Mouse (Mus musculus) hindbrain, embryonic 10.5 days (tissue): ENCODE results near the gene Zfp526. TPM values are rescaled to one million over a fixed set of nuclear protein-coding genes. Genes with fewer than 3 reads are reported as not detected.

Experiments used
- DNase-seq: peaks from one replicate; pipeline ENCODE4 v3.0.0-alpha.2; 2017; ENCODE audit warnings: low spot score
- H3K27ac ChIP-seq: fragments of 300-500 bp; sonication (generic); 2 replicates; pipeline ENCODE4 v1.5.1; 2016; ENCODE audit warnings: mild to moderate bottlenecking, moderate library complexity
- H3K27me3 ChIP-seq: fragments of 300-500 bp; sonication (generic); 2 replicates; pipeline ENCODE4 v1.6.1; 2016; ENCODE audit warnings: mild to moderate bottlenecking; ENCODE audit not compliant: poor library complexity, insufficient read depth, severe bottlenecking
- H3K36me3 ChIP-seq: fragments of 300-500 bp; sonication (generic); 2 replicates; pipeline ENCODE4 v1.6.1; 2016; ENCODE audit warnings: mild to moderate bottlenecking, moderate library complexity
- H3K4me1 ChIP-seq: fragments of 300-500 bp; sonication (generic); replicated peaks from 2 replicates; pipeline ENCODE4 v1.6.1; 2016; ENCODE audit warnings: mild to moderate bottlenecking
- H3K4me3 ChIP-seq: fragments of 300-500 bp; sonication (generic); 2 replicates; pipeline ENCODE4 v1.5.1; 2016; ENCODE audit warnings: mild to moderate bottlenecking, moderate library complexity
- H3K9me3 ChIP-seq: fragments of 300-500 bp; sonication (generic); 2 replicates; pipeline ENCODE4 v1.6.1; 2016; ENCODE audit warnings: mild to moderate bottlenecking, moderate library complexity
- WGBS: fragments of 180-500 bp; shearing (Covaris S2); methylation state at CpG from one replicate; pipeline ENCODE4 v1.1.7; 2016; 5-methylcytosine and 5-hydroxymethylcytosine counted together
- polyA plus RNA-seq: library from polyadenylated mRNA; unstranded; fragments of >200 nt; fragmentation: Nextera tagmentation; extraction: Ambion mirVana; gene quantifications from 2 replicates; pipeline ENCODE4 v1.2.1, GENCODE M21; 2016

Gene Zfp526
- polyA plus RNA-seq: 2.5 and 3.0 TPM in 2 replicates

DNA sequence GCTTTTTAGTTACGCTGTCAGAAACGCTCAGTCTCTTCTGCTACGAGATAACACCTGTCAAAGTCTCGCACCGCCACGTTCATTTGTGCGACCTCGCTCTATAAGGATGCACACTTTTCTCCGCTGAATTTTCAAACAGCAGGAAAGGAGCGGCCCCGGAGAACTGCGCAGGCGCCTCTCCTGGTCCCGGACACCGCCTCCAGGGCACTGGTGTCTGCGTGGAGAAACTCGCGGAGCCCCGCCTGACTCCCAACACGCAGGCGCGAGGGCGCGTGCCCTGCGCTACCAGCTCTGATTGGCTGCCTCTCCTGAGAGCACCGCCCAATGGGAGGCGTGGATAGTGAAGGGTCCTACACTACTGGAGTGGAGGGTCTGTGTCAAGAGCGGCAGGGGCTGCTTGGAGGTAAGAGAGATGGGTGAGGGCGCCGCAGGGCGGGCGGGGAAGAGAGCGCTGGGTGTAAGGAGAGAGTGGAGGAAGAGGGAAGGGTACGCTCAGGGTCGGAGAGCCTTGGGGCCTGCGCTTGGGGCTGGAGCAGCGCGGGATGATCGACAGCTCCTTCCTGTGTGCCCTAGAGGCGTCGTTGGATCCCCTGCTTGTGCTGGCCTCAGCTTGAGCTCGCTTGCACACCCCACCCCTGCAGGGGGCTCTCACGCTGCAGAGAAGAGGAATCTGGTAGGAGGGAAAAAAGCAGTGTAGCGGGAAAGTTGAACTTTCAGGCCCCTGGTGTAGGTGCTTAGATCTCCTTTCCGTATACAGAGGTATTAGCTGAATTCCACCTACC, at the start of gene Zfp526:
Gene Zfp526, plus strand, starts transcription at position 324 of the 782 bp plus-strand sequence.
- peaks cover 36% of the 10 kb centered on the region for H3K36me3 ChIP-seq
- H3K9me3 ChIP-seq: no peaks in the 10 kb centered on the region
- H3K27me3 ChIP-seq: peaks cover 5% of the 10 kb centered on the region; the same call in 1 of the 2 replicates
- H3K4me1 ChIP-seq: peaks cover 50% of the 10 kb centered on the region
- H3K4me3 ChIP-seq: peak within 1 kb of the TSS; percentile 80
- DNase-seq: peak; percentile 99
- under 1% methylated on average over 45 of the region's 45 CpGs for WGBS
- H3K27ac ChIP-seq: peak within 1 kb of the TSS; percentile 97

DNA sequence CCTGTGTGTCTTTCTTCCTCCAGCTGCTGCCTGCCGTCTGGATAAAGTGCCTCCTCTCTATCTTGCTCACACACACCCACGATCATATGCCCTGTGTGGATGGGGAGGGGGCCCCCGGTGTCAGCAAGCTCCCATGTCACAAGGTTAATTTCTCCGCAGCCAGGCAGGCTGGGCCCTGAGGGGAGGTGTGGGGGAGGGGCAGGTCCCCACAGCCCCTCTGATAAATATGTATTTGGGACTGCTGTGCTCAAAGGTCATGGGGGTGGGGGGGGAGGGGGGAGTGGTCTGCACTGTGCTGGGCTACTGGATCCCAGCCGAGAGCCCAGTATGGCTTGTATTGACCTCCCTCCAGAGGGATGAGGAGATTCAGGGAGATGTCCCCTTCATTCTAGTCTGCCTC, 48.6 kb upstream of the Zfp526 start:
- H3K36me3 ChIP-seq: no peaks in the 10 kb centered on the region
- WGBS: 27% methylated on average over 5 of the region's 5 CpGs
- no peaks in the 10 kb centered on the region for H3K9me3 ChIP-seq
- DNase-seq: peak; percentile 61
- H3K4me3 ChIP-seq: 0 out of 2 replicates have a peak overlapping the region, but pooled peaks have one; percentile 3
- peaks cover 47% of the 10 kb centered on the region for H3K27me3 ChIP-seq
- peaks cover 69% of the 10 kb centered on the region for H3K4me1 ChIP-seq
- peak overlapping the region; percentile 75 for H3K27ac ChIP-seq

DNA sequence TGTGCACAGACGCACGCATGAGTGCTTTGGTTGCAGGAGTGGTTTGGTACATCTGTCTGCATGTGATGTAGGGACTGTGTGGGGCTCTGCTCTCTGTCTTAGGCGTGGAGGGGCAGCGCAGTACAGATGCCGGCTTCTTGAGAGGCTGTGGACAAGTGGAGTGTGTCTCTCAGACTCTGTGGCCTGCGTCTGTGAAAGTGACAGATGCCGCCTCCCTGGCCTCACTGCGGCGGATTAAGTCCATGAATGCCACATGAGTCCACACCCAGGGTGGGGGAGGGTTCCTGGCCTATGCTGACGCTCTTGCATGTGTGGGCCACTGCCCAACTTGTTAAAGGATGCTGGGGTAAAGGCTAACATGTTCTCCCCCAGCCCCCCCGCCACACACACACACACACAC, 46.9 kb upstream of the Zfp526 start:
- DNase-seq: no peak

DNA sequence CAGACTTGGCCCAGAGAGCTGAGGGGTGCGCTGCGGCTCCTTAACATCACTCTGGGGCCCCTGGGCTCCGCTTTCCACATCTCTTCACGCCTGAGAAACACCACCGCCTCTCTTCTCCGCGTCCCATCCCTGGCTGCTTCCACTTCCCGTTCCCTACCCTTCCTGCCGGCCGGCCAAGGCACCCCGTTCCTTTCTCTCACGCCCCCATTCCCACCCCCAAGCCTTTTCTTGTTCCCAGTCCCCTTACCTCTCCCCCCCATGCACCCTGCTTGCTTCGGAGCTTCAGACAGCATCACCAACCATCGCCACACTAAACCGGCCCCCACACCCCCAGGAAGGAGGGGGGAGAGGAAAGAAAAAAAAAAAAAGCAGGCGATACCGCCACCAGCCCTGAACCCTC, 42.9 kb upstream of the Zfp526 start:
- H3K9me3 ChIP-seq: no peaks in the 10 kb centered on the region
- WGBS: 2% methylated on average over 17 of the region's 17 CpGs
- peak overlapping the region; percentile 71 for H3K4me3 ChIP-seq
- H3K27ac ChIP-seq: peak overlapping the region; percentile 92
- H3K4me1 ChIP-seq: peaks cover 83% of the 10 kb centered on the region
- peaks cover 85% of the 10 kb centered on the region for H3K27me3 ChIP-seq
- no peaks in the 10 kb centered on the region for H3K36me3 ChIP-seq
- no peak for DNase-seq

More for the DNA sequence above, 46.9 kb upstream of the Zfp526 start:
- H3K36me3 ChIP-seq: no peaks in the 10 kb centered on the region
- no peak overlapping the region for H3K4me3 ChIP-seq
- WGBS: 62% methylated on average over 11 of the region's 11 CpGs
- no peaks in the 10 kb centered on the region for H3K9me3 ChIP-seq
- peak overlapping the region; percentile 75 for H3K27ac ChIP-seq
- peaks cover 83% of the 10 kb centered on the region for H3K4me1 ChIP-seq
- H3K27me3 ChIP-seq: peaks cover 59% of the 10 kb centered on the region

DNA sequence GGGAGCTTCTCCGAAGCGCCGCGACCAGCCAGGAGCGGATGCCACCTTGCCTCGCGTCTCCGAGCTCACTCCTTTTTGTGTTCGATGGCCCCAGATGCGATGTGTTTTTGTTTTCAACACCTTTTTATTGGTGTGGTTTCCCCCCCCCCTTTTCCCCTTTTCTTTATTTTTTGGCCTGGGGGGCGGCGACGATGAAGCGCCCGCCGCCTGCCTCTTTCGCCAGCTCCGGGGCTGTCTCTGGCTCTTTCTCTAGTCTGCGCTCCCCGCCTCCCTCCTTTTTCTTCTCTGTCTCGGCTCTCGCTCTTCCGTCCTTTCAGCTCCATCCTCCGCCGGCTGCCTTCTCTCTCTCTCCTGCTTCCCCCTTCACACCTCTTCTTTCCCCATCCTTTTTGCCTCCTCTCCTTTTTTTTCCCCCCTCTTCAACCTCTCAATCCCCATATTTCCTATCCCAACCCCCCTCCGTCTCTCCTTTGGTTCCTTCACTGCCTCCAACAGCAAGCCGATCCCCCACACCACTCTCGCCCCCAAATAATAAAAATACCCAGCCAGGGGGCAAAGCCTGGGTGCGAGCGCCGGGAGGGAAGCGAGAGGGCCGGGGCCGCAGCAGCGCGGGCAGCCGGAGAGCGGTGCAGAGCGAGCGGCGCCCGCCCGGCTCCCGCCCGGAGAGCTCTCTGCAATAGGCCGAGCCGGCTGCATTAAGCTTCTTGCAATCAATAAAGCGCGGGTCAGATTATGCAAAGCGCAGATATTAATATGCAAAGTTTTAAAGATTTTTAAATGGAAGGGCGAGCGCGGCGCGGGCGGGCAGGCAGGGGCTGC, 42.2 kb upstream of the Zfp526 start:
- peak overlapping the region; percentile 92 for H3K27ac ChIP-seq
- no peaks in the 10 kb centered on the region for H3K9me3 ChIP-seq

DNA sequence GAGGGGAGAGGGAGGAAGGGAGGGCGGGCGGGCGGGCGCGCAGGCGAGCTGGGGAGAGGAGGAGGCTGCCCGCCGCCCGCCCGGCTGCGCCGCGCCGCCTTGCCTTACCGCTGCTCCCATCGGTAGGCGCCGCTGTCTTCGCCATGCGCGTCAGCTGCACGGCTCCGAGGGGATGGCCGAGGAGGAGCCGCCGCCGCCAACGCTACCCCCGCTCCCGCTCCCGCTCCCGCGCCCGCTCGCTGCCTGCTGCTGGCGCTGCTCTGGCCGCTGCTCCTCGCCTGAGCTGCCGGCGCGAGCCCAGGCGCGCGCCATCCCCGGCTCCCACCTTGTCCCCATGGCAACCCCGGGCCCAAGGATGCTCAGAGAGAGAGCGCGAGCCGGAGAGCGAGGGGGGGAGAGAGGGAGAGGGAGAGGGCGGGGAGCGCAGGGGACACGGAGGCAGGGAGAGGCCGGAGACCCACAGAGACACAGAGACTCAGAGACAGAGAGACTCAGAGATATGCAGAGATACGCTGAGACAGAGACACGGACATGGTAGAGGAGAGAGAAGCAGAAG, 41.5 kb upstream of the Zfp526 start, which contains the start of gene Pou2f2:
Gene Pou2f2, minus strand, starts transcription at position 121 of the 556 bp plus-strand sequence.
- peak; percentile 91 for DNase-seq
- H3K27ac ChIP-seq: peak within 1 kb of the TSS; percentile 92
- H3K9me3 ChIP-seq: no peaks in the 10 kb centered on the region
- H3K36me3 ChIP-seq: no peaks in the 10 kb centered on the region
- WGBS: under 1% methylated on average over 53 of the region's 56 CpGs
- peak within 1 kb of the TSS; percentile 71 for H3K4me3 ChIP-seq
- peaks cover 69% of the 10 kb centered on the region for H3K4me1 ChIP-seq
- H3K27me3 ChIP-seq: peaks cover 99% of the 10 kb centered on the region

More for the DNA sequence above, 42.2 kb upstream of the Zfp526 start:
- under 1% methylated on average over 56 of the region's 56 CpGs for WGBS
- Histone ChIP-seq H3K27me3 (peaks cover 92% of the 10 kb centered on the region), H3K4me3 (peak overlapping the region; percentile 71), H3K4me1 (peaks cover 76% of the 10 kb centered on the region), H3K36me3 (no peaks in the 10 kb centered on the region)
- peak; percentile 47 for DNase-seq

DNA sequence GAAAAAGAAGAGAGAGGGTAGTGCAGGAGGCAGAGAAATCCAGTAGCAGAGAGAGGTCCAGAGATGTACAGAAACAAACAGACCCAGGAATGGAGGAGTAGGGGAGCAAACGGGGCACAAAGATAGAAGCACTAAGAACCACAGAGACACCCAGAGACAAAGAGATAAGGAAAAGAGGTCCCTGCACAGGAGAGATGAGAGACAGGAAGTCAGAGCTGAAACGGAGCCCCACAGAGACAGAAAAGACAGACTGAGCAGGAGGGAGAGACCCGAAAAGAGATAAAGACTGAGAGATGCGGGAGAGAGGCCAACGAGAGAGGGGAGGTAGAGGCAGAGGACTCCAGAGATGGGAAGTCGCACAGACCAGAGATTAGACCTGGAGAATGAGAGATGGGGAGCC, 40.7 kb upstream of the Zfp526 start:
- Histone ChIP-seq H3K36me3 (no peaks in the 10 kb centered on the region), H3K27me3 (peaks cover 100% of the 10 kb centered on the region), H3K9me3 (no peaks in the 10 kb centered on the region), H3K27ac (peak overlapping the region; percentile 92), H3K4me3 (peak overlapping the region; percentile 71), H3K4me1 (peaks cover 61% of the 10 kb centered on the region)
- no peak for DNase-seq
- 3% methylated on average over 6 of the region's 6 CpGs for WGBS

DNA sequence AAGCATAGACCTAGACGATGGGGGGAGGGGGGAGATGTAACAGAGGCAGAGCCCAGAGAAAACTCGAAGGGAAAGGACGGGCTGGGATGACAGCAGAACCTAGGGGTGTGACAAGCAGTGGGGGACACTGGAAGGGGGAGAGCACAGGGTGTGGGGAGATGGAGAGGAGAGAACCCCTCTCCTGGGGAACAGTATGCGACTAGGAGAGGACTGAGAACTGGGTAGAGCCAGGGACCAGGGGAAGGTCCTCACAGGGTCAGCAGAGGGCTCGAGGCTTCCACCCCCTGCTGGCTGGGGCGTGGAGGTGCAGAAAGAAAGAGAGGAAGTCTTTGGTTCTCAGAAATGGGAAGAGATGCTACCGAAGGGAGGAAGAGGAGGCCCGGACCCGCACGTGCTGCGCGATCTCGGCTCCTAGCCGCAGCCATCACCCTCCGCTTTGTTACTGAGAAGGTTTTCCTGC, 39.9 kb upstream of the Zfp526 start:
- no peaks in the 10 kb centered on the region for H3K36me3 ChIP-seq
- peak overlapping the region; percentile 2; the same call in 1 of the 2 replicates for H3K27ac ChIP-seq
- peaks cover 54% of the 10 kb centered on the region for H3K4me1 ChIP-seq
- DNase-seq: peak; percentile 63
- peaks cover 95% of the 10 kb centered on the region for H3K27me3 ChIP-seq
- no peaks in the 10 kb centered on the region for H3K9me3 ChIP-seq
- 1% methylated on average over 15 of the region's 15 CpGs for WGBS
- peak overlapping the region; percentile 71 for H3K4me3 ChIP-seq

DNA sequence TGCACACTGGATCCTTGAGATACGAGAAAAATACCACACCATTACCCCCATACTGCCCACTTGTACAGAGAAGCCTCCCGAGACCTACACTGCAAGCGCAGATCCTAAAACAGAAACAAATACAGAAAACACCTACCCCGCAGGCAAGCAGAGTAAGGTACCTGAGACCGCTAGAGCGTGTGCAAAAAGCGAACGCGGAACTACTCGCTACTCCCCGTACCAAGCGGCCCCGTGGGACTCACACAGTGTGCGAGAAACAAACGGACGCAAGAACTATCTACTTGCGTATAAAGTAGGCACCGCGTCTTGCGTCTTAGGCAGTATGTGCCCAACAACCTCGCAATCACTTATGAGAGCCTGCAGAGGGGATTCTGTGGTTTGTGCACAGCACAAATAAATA, 39.4 kb upstream of the Zfp526 start:
- no peaks in the 10 kb centered on the region for H3K36me3 ChIP-seq
- no peaks in the 10 kb centered on the region for H3K9me3 ChIP-seq
- peaks cover 93% of the 10 kb centered on the region for H3K27me3 ChIP-seq
- WGBS: 4% methylated on average over 21 of the region's 21 CpGs
- DNase-seq: no peak
- H3K4me1 ChIP-seq: peaks cover 50% of the 10 kb centered on the region
- H3K4me3 ChIP-seq: peak overlapping the region; percentile 71
- peak overlapping the region; percentile 2; the same call in 1 of the 2 replicates for H3K27ac ChIP-seq

DNA sequence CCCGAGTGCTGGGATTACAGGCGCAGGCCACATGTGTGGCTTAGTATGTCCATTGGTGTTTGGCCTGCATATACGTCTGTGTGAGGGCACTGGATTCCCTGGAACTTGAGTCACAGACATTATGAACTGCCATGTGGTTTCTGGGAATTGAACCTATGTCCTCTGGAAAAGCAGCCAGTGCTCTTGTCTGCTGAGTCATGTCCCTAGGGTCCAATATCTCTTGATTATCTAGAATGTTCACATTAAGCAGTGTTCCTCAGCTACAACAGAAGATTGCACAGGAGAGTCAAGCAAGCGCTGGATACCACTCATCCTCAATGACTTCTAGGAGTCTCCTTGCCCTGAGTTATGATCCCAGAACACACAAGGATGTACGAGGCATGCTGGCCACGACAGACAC, 37.1 kb upstream of the Zfp526 start:
- Histone ChIP-seq H3K27me3 (peaks cover 70% of the 10 kb centered on the region), H3K9me3 (no peaks in the 10 kb centered on the region), H3K4me1 (peaks cover 33% of the 10 kb centered on the region), H3K4me3 (no peak overlapping the region), H3K27ac (no peak overlapping the region), H3K36me3 (no peaks in the 10 kb centered on the region)
- DNase-seq: no peak
- WGBS: 82% methylated on average over 6 of the region's 6 CpGs

DNA sequence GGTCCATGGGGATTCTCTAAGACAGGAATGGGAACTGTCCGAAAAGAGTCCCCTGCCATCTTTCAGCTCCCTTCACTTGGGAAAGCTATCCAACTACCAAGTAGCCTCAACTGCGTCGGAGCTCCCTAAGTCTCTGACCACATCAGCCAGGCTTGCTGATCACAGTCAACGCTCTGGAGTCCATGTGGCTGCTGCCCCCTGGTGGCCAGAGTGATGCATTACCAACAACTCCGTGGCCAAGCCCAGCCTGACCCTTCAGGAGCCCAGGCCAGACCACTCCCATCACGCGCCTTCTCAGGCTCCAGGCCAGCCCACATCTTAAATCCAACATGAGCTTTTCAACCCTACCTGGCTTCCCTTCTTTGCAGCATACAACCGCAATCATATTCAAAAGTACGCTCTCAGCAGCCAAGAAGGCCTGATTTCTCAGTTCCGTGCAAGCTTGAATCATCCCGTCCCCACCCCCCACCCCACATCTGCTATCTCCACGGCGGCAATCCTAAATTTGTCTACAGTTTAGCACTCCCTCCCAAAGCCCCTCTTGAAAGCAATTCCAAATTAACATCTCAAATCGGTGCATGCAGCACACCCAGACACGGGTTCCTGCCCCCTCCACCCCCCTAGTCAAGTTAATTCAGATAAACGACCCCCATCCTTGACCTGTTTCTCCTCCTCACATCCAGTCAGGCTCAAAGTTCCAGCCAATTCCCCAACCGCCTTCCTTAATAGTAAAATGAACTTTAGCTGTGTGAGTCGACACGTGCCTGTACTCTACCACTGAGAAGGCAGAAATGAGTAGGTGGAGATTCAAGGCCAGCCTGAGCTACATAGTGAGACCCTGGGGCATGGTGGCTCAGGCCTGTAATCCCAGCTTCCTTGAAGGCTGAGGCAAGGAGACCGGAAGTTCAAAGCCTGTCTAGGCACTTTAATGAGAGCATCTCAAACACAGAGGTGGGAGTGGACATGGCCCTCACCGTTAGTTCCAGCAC, 33.3 kb upstream of the Zfp526 start:
- peaks cover 32% of the 10 kb centered on the region for H3K27me3 ChIP-seq
- 31% methylated on average over 21 of the region's 21 CpGs for WGBS
- H3K27ac ChIP-seq: no peak overlapping the region
- no peak overlapping the region for H3K4me3 ChIP-seq
- DNase-seq: peak; percentile 92
- no peaks in the 10 kb centered on the region for H3K36me3 ChIP-seq
- 0 out of 2 replicates have a peak, but pooled peaks cover 3% of the 10 kb centered on the region for H3K4me1 ChIP-seq
- H3K9me3 ChIP-seq: no peaks in the 10 kb centered on the region
